Mouse (Mus musculus) G1E (cell line): ENCODE measurements around the gene Dennd6b. TPM values are rescaled to one million over a fixed set of nuclear protein-coding genes. Genes with fewer than 3 reads are reported as not detected.

ENCODE experiments used
- ATAC-seq: 2 replicates; pipeline ENCODE4 v1.8.0; 2016; ENCODE audit warnings: mild to moderate bottlenecking; ENCODE audit not compliant: insufficient number of reproducible peaks, poor library complexity, low FRiP score, severe bottlenecking; ENCODE audit errors: extremely low read depth
- DNase-seq: peaks from one replicate; pipeline ENCODE4 v3.0.0; 2012; ENCODE audit warnings: low spot score
- H3K27me3 ChIP-seq: 2 replicates; pipeline ENCODE4 v1.6.1; 2012; ENCODE audit warnings: mild to moderate bottlenecking, low read length, inconsistent platforms; ENCODE audit not compliant: insufficient read depth
- H3K36me3 ChIP-seq: replicated peaks from 2 replicates; pipeline ENCODE3; 2012; ENCODE audit warnings: mild to moderate bottlenecking, inconsistent platforms
- H3K4me1 ChIP-seq: 2 replicates; pipeline ENCODE4 v1.6.1; 2012; ENCODE audit warnings: low read depth, low read length, inconsistent platforms, mixed read lengths; ENCODE audit not compliant: insufficient read depth
- H3K4me3 ChIP-seq: 2 replicates; pipeline ENCODE4 v1.5.1; 2012; ENCODE audit warnings: low read depth, mild to moderate bottlenecking, inconsistent platforms, low read length, moderate library complexity, mixed read lengths
- H3K9me3 ChIP-seq: replicated peaks from 2 replicates; pipeline ENCODE4 v1.6.1; 2012; ENCODE audit warnings: inconsistent platforms
- CTCF ChIP-seq: IDR thresholded peaks from 2 replicates; pipeline ENCODE4 v1.5.1; 2012; ENCODE audit warnings: low read depth, low read length, inconsistent platforms, mixed read lengths
- GATA1 ChIP-seq: IDR thresholded peaks from 2 replicates; pipeline ENCODE4 v1.6.1; 2012; ENCODE audit warnings: borderline replicate concordance, low read length, inconsistent platforms, mixed read lengths
- GATA2 ChIP-seq: IDR thresholded peaks from 2 replicates; pipeline ENCODE4 v1.6.1; 2012; ENCODE audit warnings: low read depth, low read length, inconsistent platforms, borderline replicate concordance
- POLR2AphosphoS5 ChIP-seq: IDR thresholded peaks from 2 replicates; pipeline ENCODE4 v1.6.1; 2012; ENCODE audit warnings: low read depth, low read length, inconsistent platforms; ENCODE audit not compliant: insufficient replicate concordance
- TAL1 ChIP-seq: conservative IDR thresholded peaks from 2 replicates; pipeline ENCODE4 v1.6.1; 2012; ENCODE audit warnings: low read depth, low read length, inconsistent platforms, mixed read lengths
- polyA plus RNA-seq: library from polyadenylated mRNA; stranded (reverse); fragments of >175 nt; gene quantifications from 2 replicates; pipeline ENCODE4 v1.2.3, GENCODE M21; 2012
- total RNA-seq, 2 experiments: library from RNA; stranded (forward) in 1 of 2; stranded (reverse) in 1 of 2; fragments of 200-1000 nt in 1 of 2; fragments of >200 nt in 1 of 2; fragmentation: Nextera tagmentation in 1 of 2; gene quantifications; 2 replicates each; pipeline ENCODE4 v1.2.3; 2014 to 2017

Gene Dennd6b
- total and polyA plus RNA-seq, 3 experiments = 1.8 to 7.3 (median 4.0) TPM

GRCm38 (mm10) chr15:89197056-89197455 lies 760 bp upstream of the Dennd6b start:
- Histone ChIP-seq H3K9me3 (peaks cover 3% of the 10 kb centered on the region), H3K4me1 (peaks cover 20% of the 10 kb centered on the region), H3K36me3 (peaks cover 18% of the 10 kb centered on the region), H3K4me3 (peak overlapping the region; percentile 100), H3K27me3 (no peaks in the 10 kb centered on the region)
- no peak for ATAC-seq
- DNase-seq = no peak
- TF ChIP-seq POLR2AphosphoS5 (no peak), GATA1 (no peak), GATA2 (no peak), CTCF (no peak), TAL1 (no peak)

GRCm38 (mm10) chr15:89195690-89196312 lies 495 bp downstream of the Dennd6b start:
- DNase-seq (peak; percentile 94), ATAC-seq (peak; percentile 78)
- Histone ChIP-seq H3K27me3 (no peaks in the 10 kb centered on the region), H3K36me3 (peaks cover 27% of the 10 kb centered on the region), H3K9me3 (no peaks in the 10 kb centered on the region), H3K4me1 (peaks cover 20% of the 10 kb centered on the region), H3K4me3 (peak overlapping the region; percentile 100)
- TF ChIP-seq TAL1 (no peak), POLR2AphosphoS5 (no peak)

- DNase-seq (no peak), ATAC-seq (no peak)
- TF ChIP-seq POLR2AphosphoS5 (no peak), TAL1 (no peak), GATA2 (no peak), GATA1 (no peak), CTCF (no peak)
- H3K4me1 ChIP-seq = peaks cover 20% of the 10 kb centered on the region
- H3K9me3 ChIP-seq = no peaks in the 10 kb centered on the region
- peak overlapping the region; percentile 100; the same call in 1 of the 2 replicates for H3K4me3 ChIP-seq
- H3K27me3 ChIP-seq = no peaks in the 10 kb centered on the region
- H3K36me3 ChIP-seq = peaks cover 32% of the 10 kb centered on the region
Observed at GRCm38 (mm10) chr15:89195261-89195681, 1.0 kb downstream of the Dennd6b start.

- Histone ChIP-seq H3K36me3 (peaks cover 55% of the 10 kb centered on the region), H3K27me3 (peaks cover 11% of the 10 kb centered on the region; the same call in 1 of the 2 replicates), H3K4me1 (peaks cover 14% of the 10 kb centered on the region), H3K4me3 (no peak overlapping the region), H3K9me3 (peaks cover 7% of the 10 kb centered on the region)
- TF ChIP-seq GATA1 (no peak), GATA2 (no peak), POLR2AphosphoS5 (no peak), TAL1 (no peak), CTCF (no peak)
- DNase-seq = no peak
- ATAC-seq = no peak
Observed at GRCm38 (mm10) chr15:89184937-89185227, 11.4 kb downstream of the Dennd6b start.

- H3K4me3 ChIP-seq = no peak overlapping the region
- H3K9me3 ChIP-seq = peaks cover 7% of the 10 kb centered on the region
- peaks cover 49% of the 10 kb centered on the region for H3K36me3 ChIP-seq
- no peak for DNase-seq
- H3K27me3 ChIP-seq = peaks cover 11% of the 10 kb centered on the region; the same call in 1 of the 2 replicates
- ATAC-seq = no peak
- TF ChIP-seq TAL1 (no peak), GATA2 (no peak), CTCF (no peak), POLR2AphosphoS5 (no peak), GATA1 (no peak)
- peaks cover 19% of the 10 kb centered on the region for H3K4me1 ChIP-seq
Observed at GRCm38 (mm10) chr15:89184141-89184936, 12.0 kb downstream of the Dennd6b start.

- H3K4me1 ChIP-seq = peaks cover 34% of the 10 kb centered on the region
- no peak overlapping the region for H3K4me3 ChIP-seq
- TF ChIP-seq CTCF = no peak
- DNase-seq = no peak
- peaks cover 7% of the 10 kb centered on the region for H3K9me3 ChIP-seq
- no peak for ATAC-seq
- H3K27me3 ChIP-seq = peaks cover 11% of the 10 kb centered on the region; the same call in 1 of the 2 replicates
- H3K36me3 ChIP-seq = peaks cover 34% of the 10 kb centered on the region
Observed at GRCm38 (mm10) chr15:89182842-89183241, 13.5 kb downstream of the Dennd6b start.

- Histone ChIP-seq H3K4me3 (no peak overlapping the region), H3K27me3 (peaks cover 11% of the 10 kb centered on the region; the same call in 1 of the 2 replicates), H3K4me1 (peaks cover 39% of the 10 kb centered on the region), H3K36me3 (peaks cover 31% of the 10 kb centered on the region), H3K9me3 (peaks cover 7% of the 10 kb centered on the region)
- DNase-seq (no peak), ATAC-seq (no peak)
- TF ChIP-seq GATA1 = no peak
- TF ChIP-seq CTCF = no peak
- TF ChIP-seq TAL1 = no peak
- no peak for TF ChIP-seq POLR2AphosphoS5
- TF ChIP-seq GATA2 = no peak
Observed at GRCm38 (mm10) chr15:89182328-89182741, 14.0 kb downstream of the Dennd6b start.
